Mouse (Mus musculus) testis, adult 2 months (tissue): ENCODE measurements at regions not wholly inside any gene's neighbourhood (a gene's known extent, or its start where the extent isn't known, plus 50 kb on each side); places are given as distances from the start of the nearest gene placed in this dataset.

Experiments
- CTCF ChIP-seq: fragments of 200-500 bp; IDR thresholded peaks from 2 replicates; pipeline ENCODE4 v1.5.1; 2012; ENCODE audit warnings: low read depth, mild to moderate bottlenecking, inconsistent platforms, low read length, moderate library complexity; ENCODE audit not compliant: control insufficient read depth, insufficient read depth, insufficient replicate concordance
- POLR2A ChIP-seq: fragments of 200-500 bp; IDR thresholded peaks from 2 replicates; pipeline ENCODE4 v1.6.1; 2012; ENCODE audit warnings: low read depth, mild to moderate bottlenecking, inconsistent platforms, low read length, moderate library complexity; ENCODE audit not compliant: control insufficient read depth

DNA sequence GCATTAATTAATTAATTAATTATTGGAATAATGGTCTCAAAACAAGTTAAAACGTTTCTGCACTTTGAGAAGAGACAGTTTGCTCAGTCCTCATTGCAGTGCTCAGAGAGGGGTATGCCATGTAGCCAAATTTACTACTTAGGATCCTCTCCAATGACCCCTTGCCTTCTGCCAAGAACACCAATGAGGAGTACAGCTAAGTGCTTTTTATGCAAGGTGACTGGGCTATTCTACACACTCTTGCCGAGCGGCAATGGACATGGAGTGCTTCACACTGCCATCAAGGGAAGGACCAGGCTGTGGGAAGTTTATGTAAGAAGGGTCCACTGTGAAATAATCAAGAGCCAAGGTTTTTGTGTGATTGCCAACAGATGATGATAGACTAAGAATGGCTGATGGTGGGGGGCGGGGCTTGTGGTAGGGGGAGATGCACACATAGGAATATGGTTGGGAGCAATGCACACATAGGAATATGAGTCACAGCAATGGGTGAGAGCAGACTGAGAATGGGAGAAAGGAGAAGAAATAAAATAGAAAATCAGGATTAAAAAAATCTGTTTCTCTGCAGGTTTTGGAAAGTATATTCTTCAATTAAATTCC lies 70.9 kb upstream of the Adgrl4 start:
- TF ChIP-seq CTCF: no peak
- no peak for TF ChIP-seq POLR2A
